Mouse (Mus musculus) lung, postnatal 14 days (tissue): ENCODE measurements around the gene Dennd1c.
"Not testable (repeated sequence)": the region's sequence is repeated elsewhere in the genome, so short reads cannot be mapped to it uniquely, and the experiment has no call there.

Source experiments
- DNase-seq: peaks from one replicate; pipeline ENCODE4 v3.0.0; 2021

Gene Dennd1c

DNA sequence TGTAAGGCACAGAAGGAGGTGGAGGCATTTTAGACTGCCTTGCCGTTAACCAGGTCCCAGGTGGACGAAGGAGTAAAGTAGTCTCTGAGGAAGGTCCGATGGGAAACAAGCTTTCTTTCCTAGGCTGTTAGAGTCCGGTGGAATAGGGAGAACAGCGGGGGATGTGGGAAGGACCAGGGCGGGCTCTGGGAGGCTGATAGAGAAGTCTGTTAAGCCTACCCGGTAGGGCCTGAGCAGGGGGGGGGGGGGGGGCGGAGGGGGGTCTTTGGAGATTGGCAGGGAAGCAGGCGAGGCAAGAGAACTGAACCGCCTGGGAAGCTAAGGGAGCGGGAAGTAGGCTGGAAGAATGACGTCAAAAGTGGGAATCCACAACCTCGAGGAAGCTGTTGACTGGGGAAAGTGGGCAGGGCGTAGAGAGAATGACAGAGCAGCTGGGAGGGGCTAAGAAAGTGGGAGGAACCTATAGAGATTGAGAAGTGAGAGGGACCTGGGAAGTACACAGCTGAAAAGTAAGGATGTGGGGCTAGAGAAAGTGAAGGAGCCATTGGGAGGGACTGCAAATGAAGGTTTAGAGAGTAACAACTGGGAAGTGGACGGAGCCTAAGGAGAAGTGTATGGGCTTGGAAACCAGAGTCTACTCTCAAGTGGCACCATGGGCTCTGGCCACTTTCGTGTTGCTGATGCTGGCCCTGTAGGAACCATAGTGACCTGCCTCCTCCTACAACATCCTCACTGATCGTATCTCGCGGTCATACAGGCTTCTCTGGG is 17.7 kb upstream of the Dennd1c start:
- DNase-seq, result peak; percentile 64

DNA sequence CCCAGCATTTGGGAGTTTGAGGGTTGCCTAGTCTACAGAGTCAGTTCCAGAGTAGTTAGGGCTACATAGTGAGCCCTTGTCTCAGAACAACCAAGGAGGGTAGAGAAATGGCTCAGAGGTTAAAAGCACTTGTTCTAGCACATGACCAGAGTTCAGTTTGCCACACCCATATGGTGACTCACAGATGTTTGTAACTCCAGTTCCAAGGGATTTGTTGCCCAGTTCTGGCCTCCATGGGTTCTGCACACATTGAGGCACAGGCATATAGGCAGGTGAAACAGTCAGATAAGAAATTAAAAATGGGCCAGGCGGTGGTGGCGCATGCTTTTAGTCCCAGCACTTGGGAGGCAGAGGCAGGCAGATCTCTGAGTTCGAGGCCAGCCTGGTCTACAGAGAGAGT is 15.9 kb upstream of the Dennd1c start:
- DNase-seq, result no peak

DNA sequence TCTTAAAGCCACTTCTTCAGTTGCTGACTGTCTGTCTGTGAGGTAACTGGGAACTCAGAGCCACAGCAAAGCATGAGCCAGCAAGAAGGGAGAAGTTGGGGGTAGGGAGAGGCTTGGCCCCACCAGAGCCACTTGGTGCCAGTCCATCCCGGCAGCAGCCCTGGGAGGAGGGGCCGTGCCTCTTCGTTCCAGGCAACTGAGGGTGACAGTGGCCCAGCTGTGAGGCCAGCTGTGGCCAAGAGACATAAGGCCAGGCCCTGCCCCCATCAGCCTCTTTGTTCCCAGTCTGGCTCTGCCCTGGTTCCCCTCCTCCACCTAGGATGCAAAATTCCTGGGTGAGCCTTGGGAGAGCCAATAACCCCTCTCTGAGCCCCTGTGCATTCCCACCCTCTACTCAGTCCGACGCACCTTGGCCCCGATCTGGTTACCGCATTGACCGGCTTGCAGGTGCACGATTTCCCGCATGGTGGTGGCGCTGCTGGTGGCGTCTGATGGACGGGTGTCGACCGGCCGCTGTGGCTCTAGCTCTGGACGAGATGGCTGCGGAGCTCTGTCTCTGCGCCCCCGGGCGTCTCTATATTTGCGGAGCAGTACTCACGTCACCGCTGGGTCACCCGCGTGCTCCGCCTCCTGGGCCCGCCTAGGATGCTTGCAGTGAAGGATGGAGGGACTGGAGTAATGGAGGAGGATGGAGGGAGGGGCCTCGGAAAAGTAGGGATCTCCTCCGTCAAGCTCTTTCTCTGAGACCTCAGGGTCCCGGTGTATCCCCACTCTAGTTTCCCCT is 8.9 kb upstream of the Dennd1c start, which contains the start of gene Tubb4a:
Gene Tubb4a, minus strand, starts transcription at position 734 of the 784 bp plus-strand sequence.
- DNase-seq, result peak; percentile 40

DNA sequence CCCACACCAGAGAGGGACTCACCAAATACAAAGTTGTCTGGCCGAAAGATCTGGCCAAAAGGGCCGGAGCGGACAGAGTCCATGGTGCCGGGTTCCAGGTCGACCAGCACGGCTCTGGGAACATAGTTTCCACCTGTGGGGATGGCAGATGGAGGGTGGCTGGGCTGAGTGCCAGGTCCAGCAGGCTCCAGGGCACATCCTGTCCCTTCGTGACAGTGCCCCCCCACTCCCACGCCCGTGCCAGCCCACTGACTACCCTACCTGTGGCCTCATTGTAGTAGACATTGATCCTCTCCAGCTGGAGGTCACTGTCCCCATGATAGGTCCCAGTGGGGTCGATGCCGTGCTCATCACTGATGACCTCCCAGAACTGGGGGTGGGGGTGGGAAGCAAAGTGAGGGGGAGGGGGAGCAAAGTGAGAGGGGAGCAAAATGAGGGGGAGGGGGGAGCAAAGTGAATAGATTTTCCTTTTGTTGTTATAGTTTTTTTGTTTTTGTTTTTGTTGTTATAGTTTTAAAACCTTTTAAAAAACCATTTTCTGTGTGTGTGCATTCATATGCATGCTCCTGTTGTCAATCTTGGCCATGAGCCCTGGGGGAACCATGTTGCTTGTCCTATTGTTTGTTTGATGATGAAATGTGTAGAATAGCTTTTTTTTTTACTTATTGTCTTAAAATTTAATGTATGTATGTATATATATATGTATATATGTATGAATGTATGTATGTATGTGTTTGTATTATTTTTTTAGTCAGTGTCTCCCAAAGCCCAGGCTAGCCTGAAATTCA is 7.8 kb upstream of the Dennd1c start:
- no peak for DNase-seq

DNA sequence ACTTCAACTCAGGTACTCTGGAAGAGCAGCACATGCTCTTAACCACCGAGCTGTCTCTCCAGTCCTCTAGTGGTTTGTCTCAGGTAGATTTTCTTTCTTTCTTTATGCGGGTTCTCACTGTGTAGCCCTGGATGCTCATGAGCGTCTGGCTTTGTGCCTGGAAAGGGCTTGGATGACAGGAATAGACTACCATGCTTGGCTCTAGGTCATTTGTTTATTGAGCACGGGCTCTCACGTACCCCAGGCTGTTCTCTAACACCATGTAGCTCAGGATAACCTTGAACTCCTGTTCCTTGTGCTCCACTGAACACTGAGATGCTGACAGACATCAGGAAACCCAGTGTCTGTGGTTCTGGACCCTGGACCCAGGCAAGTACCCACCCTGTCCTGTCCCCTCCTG is 4.2 kb upstream of the Dennd1c start:
- DNase-seq, result no peak

DNA sequence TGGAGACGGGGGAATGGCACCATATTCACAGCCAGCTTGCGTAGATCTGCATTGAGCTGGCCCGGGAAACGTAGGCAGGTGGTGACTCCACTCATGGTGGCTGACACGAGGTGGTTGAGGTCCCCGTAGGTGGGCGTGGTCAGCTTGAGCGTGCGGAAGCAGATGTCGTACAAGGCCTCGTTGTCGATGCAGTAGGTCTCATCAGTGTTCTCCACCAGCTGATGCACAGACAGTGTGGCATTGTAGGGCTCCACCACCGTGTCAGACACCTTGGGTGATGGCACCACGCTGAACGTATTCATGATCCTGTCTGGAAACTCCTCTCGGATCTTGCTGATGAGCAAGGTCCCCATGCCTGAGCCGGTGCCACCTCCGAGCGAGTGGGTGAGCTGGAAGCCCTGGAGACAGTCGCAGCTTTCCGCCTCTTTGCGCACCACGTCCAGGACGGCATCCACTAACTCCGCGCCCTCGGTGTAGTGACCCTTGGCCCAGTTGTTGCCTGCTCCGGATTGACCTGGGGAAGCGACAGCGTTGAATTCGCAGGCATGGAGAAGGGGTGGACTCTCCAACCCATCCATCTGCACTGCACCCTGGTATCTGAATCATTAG is 3.0 kb upstream of the Dennd1c start:
- no peak for DNase-seq

DNA sequence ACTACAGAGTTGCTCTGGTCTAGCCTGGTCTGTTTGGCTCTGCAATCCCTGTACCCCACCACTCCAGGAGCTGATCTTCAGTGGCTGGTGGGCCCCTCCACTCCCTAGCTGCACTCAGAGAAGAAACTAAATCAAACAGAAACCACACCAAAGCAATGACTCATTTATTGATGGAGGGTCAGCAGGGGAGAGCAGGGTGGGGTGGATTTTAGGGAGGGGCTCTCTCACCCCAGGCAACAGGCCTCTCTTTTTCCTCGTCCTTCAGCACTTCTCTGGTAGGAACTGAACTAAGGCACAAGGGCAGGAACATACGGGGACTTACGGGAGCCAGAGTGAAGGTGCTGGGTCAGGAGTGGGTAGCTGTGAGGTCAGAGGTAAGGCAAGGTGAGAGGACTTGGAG is 1.6 kb upstream of the Dennd1c start:
- no peak for DNase-seq

DNA sequence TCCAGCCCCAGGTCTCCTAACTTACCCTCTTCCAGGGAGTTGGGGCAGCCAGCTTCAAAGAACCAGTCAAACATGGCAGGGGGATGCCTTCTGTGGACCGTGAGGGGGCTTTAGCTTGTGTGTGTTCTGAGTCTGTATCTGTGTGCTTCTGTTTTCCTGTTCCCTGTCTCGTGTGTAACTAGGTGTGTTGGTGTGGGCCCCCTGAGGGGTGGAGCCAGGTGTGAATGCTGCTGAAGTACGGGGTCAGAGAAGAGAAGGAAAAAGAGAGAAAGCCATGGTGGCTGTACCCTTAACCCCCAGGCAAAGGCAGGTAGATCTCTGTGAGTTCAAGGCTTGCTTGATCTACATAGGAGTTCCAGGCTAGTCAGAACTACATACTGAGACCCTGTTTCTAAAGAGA is 1.4 kb downstream of the Dennd1c start:
- no peak for DNase-seq

DNA sequence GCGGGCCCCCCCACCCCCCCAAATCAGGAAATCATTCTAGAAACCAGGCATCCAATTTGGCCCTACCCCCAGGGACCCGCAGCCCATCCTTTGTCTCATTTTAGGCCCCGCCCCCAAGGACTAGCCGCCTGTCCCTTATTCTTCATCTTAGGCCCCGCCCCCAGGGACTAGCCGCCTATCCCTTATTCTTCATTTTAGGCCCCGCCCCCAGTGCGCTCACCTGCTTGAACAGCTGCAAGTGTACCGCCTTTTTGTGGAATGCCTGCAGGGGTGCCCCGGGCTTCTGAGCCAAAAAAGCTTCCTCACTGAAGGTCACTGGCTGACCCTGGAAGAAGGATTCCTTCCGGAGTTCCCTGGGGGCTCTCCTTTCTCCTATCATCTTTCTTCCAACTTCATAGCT is 7.6 kb downstream of the Dennd1c start:
- DNase-seq, result peak; percentile 31

DNA sequence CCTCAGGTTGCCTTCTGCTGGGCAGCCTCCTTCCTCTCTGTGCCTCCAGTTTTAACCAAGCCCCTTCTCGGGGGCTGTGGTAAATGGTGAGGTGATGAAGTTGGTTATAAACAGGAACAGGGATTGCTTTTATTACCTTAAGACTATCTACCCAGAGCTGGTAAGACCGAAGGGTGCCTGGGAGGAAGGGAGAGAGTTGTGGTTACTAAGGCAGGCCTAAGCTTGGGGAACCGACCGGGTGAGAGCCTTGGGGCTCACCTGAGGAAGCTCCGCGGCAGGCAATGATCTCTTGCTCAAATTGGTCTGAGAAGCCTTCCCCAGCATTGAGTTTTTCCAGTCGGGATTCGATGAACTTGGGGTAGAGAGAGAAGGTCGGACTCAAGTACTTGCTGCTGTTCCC is 8.0 kb downstream of the Dennd1c start:
- DNase-seq, result no peak

DNA sequence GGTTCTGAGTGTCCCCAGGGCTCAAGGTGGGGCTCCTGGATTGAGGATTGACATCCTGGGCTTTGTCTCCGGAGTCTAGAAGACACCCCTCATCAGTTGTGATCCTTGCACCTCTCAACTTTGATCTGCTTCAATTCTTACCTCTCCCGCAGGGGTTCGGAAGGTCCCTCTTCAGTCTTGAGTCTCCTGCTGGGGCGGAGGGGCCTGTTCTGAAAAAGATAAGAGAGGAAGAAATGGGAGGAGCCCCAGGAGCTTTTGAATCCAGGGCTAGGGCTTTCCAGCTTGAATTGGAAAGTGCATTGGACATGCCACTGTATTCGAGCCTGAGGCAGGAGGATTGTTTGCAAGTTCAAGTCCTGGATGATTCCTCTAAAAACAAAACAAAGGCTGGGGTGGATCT is 11.4 kb downstream of the Dennd1c start:
- DNase-seq, result no peak

DNA sequence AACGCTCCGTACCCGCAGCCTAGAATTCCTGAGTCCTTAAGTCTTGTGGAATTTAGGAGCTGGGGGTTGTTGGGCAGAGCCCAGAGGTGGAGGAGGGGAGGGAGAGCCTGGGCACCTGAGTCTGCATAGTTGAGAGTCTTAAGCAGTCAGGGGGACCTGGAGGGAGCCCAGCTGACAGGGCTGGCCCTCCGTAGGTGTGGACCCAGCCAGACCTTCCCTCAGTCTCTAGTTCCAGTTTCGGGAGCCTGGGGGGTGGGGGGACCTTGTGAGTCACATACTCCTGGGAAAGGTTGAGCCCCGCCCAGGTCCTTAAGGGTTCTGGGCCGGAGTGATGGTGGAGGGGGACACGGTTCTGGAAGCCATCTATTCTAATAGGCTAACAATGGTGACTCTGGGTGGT is 15.3 kb downstream of the Dennd1c start:
- peak; percentile 27 for DNase-seq

DNA sequence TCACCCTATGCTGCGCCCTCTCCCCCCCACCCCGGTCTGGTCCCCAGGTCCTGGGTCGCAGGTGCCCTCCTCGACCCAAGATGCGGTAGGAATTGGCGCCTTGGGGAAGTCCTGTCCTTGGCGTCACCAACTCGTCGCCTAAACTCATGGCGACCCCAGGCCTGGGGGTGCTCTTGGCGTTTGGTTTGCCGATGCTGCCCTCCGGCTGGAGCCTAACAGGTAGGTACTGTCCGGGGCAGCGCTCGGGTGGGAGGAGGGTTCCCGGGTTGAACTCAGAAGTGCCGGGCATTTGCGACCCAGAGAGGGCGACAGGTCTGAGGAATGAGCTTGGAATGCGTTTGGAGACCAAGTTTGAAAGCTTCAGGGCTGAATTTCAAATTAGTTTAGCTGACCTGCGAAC is 15.8 kb downstream of the Dennd1c start:
- no peak for DNase-seq

DNA sequence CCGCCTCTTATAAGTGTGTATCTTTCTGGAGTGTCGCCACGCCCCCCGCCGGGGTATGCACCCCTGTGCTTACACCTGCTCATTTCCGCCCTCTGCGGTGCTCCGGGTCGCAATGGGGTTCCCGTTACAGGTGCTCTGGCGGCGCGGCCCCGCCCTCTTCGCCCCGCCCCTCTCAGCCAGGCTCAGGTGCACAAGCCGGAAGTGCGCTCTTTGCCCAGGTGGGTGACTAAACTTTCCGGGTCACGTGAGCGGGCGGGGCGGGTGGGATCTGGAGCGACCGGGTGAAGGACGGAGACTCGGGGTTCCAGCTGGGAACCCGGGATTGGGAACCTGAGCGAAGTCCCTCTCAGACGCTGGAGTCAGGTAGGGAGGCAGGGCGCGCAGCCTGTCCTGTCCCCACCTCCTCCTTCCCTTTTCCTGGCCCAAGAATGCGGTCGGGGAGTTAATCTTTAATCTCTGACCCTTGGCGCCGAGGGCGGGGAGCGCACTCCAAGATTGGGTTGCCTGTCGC is 16.2 kb downstream of the Dennd1c start:
- peak; percentile 69 for DNase-seq

DNA sequence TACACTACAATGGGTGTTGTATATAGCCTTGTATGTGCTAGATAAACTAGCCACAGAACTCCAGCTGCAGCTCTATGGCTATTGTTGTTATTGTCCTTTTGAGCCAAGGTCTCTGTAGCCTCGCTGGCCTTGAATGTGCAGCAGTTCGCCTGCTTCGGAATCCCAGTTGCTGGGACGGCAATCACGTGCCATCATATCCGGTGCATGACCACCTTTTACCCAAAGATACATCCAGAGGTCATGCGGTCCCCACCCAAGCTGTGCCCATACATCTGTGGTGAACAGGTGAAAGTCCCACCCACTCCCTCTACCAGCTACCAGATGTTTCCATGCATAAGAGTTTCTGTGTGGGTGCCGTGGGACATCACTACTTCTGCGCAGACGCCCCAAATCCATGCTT is 17.2 kb downstream of the Dennd1c start:
- DNase-seq, result no peak

DNA sequence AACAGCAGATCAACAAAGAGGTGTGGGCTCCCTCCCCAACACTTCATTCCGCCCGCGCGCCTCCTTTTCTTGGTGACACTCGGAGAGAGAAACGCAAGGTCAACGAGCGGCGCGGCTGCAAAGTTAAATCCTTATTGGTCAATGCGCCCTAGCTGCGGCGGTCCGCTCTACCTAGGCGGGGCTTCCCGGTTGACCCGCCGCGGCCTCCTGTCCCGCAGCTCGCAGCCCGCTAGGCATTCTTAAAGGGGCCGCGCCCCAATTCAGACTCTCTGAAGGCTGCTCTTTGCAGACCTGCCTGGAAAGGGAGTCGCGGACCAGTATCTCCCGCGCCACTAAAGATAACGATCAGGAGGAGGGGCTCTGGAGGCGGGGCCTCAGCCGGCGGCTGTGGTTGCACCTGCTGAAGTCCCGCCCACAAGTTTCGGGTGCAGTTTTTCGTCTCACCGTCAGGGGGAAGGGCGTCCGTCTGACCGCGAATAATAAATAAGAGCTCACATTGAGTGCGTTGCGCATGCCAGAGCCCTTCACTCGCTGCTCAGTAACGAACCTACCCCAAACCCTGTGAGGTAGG is 18.0 kb downstream of the Dennd1c start:
- peak; percentile 94 for DNase-seq

DNA sequence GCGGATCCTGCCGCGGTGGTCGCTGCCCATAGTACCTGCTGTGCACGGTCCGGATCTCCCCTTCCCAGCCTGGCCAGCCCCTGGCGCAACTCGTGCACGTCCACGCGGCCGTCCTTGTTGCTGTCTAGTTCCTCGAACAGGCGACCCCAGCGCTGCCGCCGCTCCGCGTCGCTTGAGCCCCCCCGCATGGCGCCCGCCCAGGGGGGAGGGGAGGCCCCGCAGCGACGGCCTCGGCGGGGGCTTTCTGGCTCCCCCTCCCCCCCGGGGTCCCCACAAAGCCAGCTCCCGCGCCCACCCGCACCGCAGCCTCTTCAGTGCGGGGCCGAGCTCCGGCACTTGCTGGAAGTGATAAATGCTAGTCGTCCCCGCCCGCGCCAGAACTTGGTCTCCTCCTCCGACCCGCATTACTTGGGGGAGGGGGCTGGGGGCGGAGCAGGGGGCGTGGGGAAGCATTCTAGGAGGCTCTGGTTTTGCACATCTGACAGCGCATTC is 18.8 kb downstream of the Dennd1c start, which contains the start of gene Slc25a23:
Gene Slc25a23, minus strand, starts transcription at position 378 of the 492 bp plus-strand sequence.
- DNase-seq, result peak; percentile 68

DNA sequence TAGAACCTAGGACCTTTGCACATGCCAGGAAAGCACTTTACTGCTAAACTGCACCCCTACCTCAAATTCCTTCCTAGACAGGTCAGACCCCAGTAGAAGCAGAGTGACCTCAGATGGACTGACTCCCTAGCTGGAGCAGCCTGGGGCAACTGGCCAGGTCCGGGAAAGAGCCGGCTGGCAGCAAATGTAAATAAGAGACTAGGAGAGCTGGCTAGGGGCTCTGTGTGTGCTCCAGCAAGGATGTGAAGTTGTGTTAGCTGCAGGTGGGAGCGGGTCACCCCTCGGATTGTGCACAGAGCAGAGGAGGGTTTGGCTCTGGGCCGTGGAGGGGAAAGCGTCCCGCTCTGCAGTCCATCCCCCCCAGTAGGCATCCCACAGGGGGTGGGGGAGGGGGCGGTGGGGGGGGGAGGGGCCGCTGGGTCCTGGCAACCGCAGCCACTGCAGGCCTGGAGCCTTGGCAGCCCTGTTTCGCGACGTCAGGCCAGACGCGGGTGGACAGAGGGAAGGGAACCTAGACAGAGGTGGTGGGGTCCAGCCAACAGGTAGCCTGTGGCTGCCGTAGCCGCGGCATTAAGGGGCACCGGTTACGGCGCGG is 19.3 kb downstream of the Dennd1c start, which contains the start of gene Crb3:
Gene Crb3, plus strand, starts transcription at position 215 of the 595 bp plus-strand sequence.
- DNase-seq, result peak; percentile 24

DNA sequence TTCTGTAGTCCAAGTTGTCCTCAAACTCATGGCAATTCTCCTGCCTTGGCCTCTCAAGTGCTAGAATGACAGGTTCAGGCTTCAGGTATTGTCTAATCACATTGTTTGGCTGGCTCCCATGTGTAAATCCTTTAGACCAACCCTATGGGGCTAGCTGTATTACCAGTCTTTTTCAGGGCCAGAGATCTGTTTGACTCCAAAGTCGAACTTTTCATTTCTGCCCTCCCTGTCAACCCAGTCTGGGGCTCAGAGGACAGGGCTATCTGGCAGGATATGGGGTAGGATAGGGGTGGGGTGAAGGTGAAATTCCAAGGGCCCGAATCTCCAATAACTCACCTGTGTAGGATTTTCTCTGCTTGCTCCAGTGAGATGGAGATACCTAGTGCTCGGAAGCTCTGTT is 22.1 kb downstream of the Dennd1c start:
- DNase-seq, result no peak

DNA sequence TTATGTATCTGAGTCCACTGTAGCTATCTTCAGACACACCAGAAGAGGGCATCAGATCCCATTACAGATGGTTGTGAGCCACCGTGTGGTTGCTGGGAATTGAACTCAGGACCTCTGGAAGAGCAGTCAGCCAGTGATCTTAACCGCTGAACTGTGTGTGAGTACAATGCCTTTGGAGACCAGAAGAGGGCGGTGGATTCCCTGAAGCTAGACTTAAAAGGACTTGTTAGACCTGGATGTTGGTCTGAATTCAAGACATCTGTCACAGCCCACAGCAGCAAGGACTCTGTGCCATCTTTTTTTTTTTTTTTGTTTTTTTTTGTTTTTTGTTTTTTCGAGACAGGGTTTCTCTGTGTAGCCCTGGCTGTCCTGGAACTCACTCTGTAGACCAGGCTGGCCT is 26.6 kb downstream of the Dennd1c start:
- not testable (repeated sequence) for DNase-seq

DNA sequence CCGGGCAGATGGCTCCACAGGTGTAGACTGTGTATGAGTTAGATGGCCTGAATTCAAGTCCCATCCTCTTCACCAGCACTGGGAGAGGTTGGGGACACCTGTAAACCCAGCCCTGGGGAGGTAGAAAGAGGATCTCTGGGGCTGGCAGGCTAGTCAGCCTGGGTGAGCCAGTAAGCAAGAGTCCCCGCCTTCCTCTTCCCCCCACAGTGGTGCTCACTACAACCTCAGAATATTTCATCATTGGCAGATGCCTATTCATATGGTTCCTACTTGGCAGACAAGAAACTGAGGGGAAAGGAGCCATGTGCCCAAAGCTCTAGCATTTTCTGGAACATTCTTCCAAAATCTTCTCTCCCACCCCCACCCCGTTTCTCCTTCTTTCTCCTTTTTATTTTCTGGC is 29.5 kb downstream of the Dennd1c start:
- DNase-seq, result no peak

DNA sequence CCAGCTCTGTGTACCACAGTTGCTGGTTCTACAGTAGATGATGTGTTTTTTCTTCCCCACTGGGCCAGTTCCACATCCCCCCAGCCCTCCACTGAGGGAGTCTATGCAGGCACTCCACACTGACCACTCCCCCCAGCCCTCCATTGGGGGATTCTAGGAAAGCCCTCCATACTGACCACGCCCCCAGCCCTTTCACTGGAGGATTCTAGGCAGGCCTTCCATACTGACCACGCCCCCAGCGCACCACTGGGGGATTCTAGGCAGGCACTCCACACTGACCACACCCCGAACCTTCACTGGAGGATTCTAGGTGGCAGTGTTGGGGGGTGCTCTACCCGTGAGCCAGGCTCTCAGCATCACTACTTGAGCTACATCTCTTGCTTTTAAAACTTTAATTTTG is 30.9 kb downstream of the Dennd1c start:
- DNase-seq, result no peak
